Mouse (Mus musculus) embryonic facial prominence, embryonic 10.5 days (tissue): ENCODE measurements at regions not wholly inside any gene's neighbourhood (a gene's known extent, or its start where the extent isn't known, plus 50 kb on each side); places are given as distances from the start of the nearest gene placed in this dataset.
"Not testable (repeated sequence)": the region's sequence is repeated elsewhere in the genome, so short reads cannot be mapped to it uniquely, and the experiment has no call there.

ENCODE experiments used
- DNase-seq: peaks from one replicate; pipeline ENCODE4 v3.0.0-alpha.2; 2017; ENCODE audit warnings: low spot score
- H3K27ac ChIP-seq: fragments of 300-500 bp; sonication (generic); replicated peaks from 2 replicates; pipeline ENCODE4 v1.5.1; 2016; ENCODE audit warnings: mild to moderate bottlenecking
- H3K27me3 ChIP-seq: fragments of 300-500 bp; sonication (generic); replicated peaks from 2 replicates; pipeline ENCODE4 v1.6.1; 2016; ENCODE audit warnings: low read depth, mild to moderate bottlenecking; ENCODE audit not compliant: poor library complexity, severe bottlenecking
- H3K36me3 ChIP-seq: fragments of 300-500 bp; sonication (generic); replicated peaks from 2 replicates; pipeline ENCODE4 v1.6.1; 2016; ENCODE audit warnings: mild to moderate bottlenecking, moderate library complexity
- H3K4me1 ChIP-seq: fragments of 300-500 bp; sonication (generic); 2 replicates; pipeline ENCODE4 v1.6.1; 2016
- H3K4me3 ChIP-seq: fragments of 300-500 bp; sonication (generic); 2 replicates; pipeline ENCODE4 v1.5.1; 2016; ENCODE audit warnings: mild to moderate bottlenecking, moderate library complexity
- H3K9me3 ChIP-seq: fragments of 300-500 bp; sonication (generic); 2 replicates; pipeline ENCODE4 v1.6.1; 2016; ENCODE audit warnings: mild to moderate bottlenecking
- WGBS: fragments of 180-500 bp; shearing (Covaris S2); methylation state at CpG from one replicate; pipeline ENCODE4 v1.1.7; 2016; 5-methylcytosine and 5-hydroxymethylcytosine counted together

DNA sequence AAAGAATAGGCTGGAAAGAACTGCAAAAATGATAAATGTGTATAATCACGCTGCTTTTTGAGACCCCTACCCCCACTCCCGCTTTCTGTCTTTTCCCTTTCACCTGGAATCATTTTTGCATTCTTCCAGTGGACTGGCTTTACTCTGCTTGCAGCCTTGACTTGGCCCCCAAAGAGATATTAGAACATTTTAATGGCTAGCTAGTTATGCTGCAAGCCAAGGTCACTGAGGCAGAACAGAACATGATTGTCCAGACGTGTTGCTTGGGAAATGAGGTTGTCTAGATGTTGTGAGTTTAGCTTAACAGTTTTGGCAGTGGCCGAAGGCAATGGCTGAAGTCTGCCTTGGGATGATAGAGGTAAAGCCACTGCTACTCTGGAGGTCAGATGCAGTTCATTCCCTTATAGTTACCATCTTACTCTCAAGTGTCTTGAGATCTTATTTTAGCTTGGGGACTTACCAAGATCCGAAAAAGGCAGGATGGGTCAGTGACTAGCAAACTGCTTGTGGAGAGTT, 87.9 kb upstream of the Tars start:
- 82% methylated on average over 5 of the region's 5 CpGs for WGBS
- DNase-seq, result no peak
- Histone ChIP-seq H3K4me1 (no peaks in the 10 kb centered on the region; the same call in 1 of the 2 replicates), H3K9me3 (no peaks in the 10 kb centered on the region), H3K27me3 (no peaks in the 10 kb centered on the region), H3K36me3 (no peaks in the 10 kb centered on the region), H3K4me3 (no peak overlapping the region), H3K27ac (no peak overlapping the region)

DNA sequence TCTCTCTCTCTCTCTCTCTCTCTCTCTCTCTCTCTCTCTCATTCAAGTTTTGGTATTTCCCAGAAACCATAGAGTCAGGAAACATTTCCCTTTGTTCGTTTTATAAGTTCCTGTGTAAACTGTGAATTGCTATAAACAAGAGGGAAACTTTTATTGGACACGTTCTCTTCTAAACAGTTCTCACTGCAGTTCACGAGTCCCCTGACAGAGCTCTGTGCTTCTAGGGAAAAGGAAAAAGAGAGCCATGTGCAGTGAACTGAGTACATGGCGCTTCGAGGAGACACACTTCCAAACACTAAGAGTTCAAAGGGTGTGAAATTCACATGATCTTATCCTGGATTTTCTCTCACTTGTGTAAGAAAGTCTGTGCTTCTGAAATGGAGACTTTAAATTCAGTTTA, 84.5 kb upstream of the Tars start:
- no peaks in the 10 kb centered on the region for H3K27me3 ChIP-seq
- H3K4me1 ChIP-seq, result no peaks in the 10 kb centered on the region; the same call in 1 of the 2 replicates
- no peak overlapping the region for H3K27ac ChIP-seq
- H3K36me3 ChIP-seq, result no peaks in the 10 kb centered on the region
- DNase-seq, result no peak
- H3K9me3 ChIP-seq, result no peaks in the 10 kb centered on the region
- no peak overlapping the region for H3K4me3 ChIP-seq
- WGBS, result 86% methylated on average over 5 of the region's 5 CpGs

DNA sequence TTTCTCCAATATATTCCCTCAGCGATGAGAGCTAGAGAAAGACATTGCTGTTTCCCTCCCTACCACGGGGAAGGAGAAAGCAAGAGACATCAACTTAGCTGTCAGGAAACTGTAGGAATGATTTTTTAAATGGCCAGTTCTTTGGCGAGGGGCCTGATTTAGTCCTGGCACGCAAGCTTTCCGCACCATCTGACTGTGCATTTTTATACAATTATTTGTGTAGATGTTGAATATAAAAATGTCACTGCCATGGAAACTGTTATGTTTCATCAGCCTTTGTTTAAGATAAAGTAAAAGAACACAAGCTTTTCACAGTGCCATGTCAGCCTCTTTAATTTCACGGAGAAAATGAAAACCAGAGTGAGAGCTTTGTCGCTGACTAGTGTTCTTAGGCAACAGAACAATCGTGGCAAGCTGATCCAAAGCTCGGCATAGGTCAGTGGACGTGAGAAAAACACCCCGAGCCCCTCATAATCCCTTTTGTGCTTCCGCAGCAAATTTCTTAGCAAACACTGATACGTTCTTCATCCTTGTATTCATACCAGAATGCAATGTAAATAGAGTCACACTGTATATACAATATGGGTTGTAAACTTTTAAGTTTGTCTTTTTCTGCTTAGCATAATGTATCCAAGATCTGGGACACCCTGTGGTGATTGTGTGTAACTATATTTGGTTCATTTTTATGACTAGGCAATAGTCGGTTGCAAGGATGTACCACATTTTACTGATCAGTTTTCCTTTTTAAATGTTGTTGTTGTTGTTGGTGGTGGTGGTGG, 79.9 kb upstream of the Tars start:
- Histone ChIP-seq H3K36me3 (no peaks in the 10 kb centered on the region), H3K27me3 (no peaks in the 10 kb centered on the region), H3K27ac (no peak overlapping the region), H3K4me1 (no peaks in the 10 kb centered on the region), H3K4me3 (no peak overlapping the region), H3K9me3 (no peaks in the 10 kb centered on the region)
- WGBS, result 86% methylated on average over 14 of the region's 14 CpGs
- DNase-seq, result no peak

DNA sequence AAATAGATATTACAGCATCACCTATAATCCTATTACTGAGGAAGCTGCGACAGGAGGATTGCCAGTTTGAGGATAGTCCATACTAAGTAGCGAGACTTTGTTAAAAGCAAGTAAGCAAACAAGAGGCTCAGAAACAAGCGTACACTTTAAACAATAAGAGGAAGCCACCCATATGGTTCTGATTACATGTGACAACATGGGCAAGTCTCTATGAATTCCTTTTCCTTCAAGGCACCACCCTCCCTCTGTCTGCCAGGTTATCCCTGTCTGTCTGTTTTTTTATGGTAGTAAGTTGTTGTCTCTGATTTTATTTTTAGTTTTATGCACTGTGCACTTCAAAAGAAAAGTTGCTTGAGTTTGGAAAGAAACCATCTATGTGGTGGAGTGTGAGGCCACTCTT, 76.8 kb upstream of the Tars start:
- Histone ChIP-seq H3K4me3 (no peak overlapping the region), H3K36me3 (no peaks in the 10 kb centered on the region), H3K27me3 (no peaks in the 10 kb centered on the region), H3K27ac (no peak overlapping the region), H3K9me3 (no peaks in the 10 kb centered on the region), H3K4me1 (no peaks in the 10 kb centered on the region)
- no peak for DNase-seq
- 63% methylated on average over 3 of the region's 3 CpGs for WGBS

DNA sequence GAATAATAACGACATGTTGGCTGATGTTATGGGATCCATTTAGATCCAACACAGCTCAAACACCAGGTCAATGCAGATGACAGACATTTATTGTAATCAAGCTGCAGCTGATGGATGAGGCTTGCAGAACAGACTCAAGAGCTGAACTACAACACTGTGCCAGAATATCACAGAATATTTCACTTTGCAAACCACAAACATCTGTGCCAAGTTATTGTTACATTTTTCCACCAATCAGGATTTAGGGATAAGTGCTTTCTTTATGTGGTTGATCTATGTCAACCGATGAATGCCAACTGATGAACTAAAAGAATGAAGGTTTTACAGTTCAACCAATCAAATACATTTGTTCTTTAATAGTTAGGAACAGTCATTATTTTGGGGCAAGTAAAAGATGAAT, 63.9 kb upstream of the Tars start:
- WGBS, result 89% methylated on average over 2 of the region's 2 CpGs
- no peaks in the 10 kb centered on the region for H3K9me3 ChIP-seq
- no peak overlapping the region for H3K4me3 ChIP-seq
- no peaks in the 10 kb centered on the region for H3K36me3 ChIP-seq
- H3K4me1 ChIP-seq, result no peaks in the 10 kb centered on the region
- no peak overlapping the region for H3K27ac ChIP-seq
- no peaks in the 10 kb centered on the region for H3K27me3 ChIP-seq
- no peak for DNase-seq

DNA sequence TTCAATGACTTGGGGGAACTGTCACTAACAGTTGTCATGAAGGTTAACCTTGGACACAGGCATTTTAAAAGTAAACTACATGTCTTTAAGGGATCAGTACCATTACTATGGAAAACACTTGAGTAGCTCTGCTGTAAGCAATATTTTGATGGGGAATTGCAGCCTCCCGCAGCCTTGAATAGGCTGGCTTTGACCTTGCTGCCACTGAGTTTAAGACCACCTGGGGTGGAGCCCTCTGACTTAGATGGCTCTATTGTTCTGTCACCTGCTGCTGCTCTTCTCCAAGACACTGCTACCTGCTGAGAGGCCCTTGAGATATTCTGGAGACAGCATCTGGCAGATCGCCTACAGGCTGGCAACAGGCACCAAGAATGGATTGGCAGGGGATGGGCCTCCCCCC, 62.1 kb upstream of the Tars start:
- WGBS, result 46% methylated on average over 2 of the region's 2 CpGs
- H3K36me3 ChIP-seq, H3K4me1 ChIP-seq, H3K9me3 ChIP-seq, H3K27ac ChIP-seq, DNase-seq, H3K27me3 ChIP-seq, H3K4me3 ChIP-seq: not testable (repeated sequence)

DNA sequence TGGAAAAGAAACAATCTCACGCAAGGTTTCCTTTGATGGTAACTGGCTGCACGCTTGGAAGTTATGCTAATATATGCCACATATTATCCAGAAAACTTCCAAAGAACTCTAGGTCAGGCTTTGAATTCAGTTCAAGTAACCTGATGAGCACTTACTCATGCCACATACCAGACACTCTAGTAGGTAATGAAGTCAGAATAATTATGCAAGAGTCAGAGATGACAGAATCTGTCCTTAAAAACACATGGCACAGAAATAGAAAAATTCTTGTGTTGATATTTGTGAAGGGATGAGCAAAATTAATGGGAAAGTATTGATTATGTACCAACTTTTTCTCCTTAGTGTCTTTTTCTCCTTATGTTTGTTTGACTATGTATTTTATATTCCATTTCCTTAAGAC, 59.8 kb upstream of the Tars start:
- H3K4me3 ChIP-seq, result no peak overlapping the region
- DNase-seq, result no peak

DNA sequence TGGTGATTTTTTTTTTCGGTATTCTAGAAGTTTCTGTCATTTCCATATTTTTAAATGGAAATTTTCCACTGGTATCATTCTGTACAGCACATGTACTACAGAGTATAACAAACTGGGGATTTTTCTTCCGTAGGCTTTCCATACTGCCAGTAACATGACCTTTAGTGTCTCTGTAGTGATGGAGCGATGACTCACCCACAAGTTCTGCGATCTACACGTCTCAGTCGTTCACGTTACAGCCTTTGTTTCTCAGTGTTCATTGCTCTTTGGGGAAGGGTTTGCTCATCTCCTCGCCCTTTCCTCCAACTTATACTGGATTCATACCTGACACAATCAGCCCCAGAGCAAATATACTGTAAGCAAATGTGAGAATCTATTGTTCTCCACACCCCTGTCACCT, 57.8 kb upstream of the Tars start:
- Histone ChIP-seq H3K9me3 (no peaks in the 10 kb centered on the region), H3K27me3 (no peaks in the 10 kb centered on the region), H3K4me1 (no peaks in the 10 kb centered on the region), H3K27ac (no peak overlapping the region), H3K36me3 (no peaks in the 10 kb centered on the region), H3K4me3 (no peak overlapping the region)
- DNase-seq, result no peak
- WGBS, result 89% methylated on average over 8 of the region's 8 CpGs

More for the DNA sequence above, 59.8 kb upstream of the Tars start:
- H3K27me3 ChIP-seq, result no peaks in the 10 kb centered on the region
- H3K27ac ChIP-seq, result no peak overlapping the region
- H3K36me3 ChIP-seq, result no peaks in the 10 kb centered on the region
- no peaks in the 10 kb centered on the region for H3K9me3 ChIP-seq
- H3K4me1 ChIP-seq, result no peaks in the 10 kb centered on the region
- WGBS, result 94% methylated on average over 2 of the region's 2 CpGs

DNA sequence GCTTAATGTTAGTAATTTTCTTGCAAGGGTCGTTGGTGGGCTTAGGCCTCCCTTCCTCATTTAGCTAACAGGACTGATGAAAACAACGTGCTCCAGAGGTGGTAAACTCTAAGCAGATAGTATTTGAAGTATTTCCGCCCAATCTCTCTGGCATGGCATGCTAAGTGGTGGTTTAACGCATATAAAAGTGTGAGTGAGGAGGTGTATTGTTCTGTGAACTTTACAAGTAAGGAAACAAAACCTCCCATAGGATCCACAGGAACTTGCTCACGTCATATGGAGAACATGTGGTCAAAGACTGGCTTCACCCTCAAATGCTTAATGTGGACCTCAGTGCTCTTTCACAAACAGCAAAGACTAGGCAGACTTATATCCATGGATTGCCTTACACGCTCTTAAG, 56.5 kb upstream of the Tars start:
- Histone ChIP-seq H3K9me3 (no peaks in the 10 kb centered on the region), H3K4me1 (no peaks in the 10 kb centered on the region), H3K4me3 (no peak overlapping the region), H3K27me3 (no peaks in the 10 kb centered on the region), H3K36me3 (no peaks in the 10 kb centered on the region), H3K27ac (no peak overlapping the region)
- no peak for DNase-seq
- 68% methylated on average over 6 of the region's 6 CpGs for WGBS

DNA sequence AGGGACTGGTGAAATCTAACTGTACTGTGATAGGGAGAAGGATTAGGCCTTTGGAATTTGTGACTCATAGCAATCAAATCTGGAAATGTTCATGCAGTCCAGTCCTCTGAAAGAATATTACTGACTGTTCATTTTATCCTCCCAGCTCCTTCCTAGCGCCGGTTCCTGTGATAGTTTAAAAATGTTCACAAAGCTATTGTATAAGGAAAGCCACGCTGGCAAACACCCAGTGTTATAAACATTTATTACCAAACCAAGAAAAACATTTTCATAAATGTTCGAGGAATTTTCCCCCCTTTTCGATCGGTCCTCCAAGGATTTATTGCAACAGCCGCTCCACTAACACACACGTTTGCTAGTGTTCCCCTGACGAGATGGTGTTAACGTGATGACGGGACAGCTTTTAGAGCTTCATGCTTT, 55.9 kb upstream of the Tars start:
- Histone ChIP-seq H3K27me3 (no peaks in the 10 kb centered on the region), H3K4me3 (no peak overlapping the region), H3K9me3 (no peaks in the 10 kb centered on the region), H3K36me3 (no peaks in the 10 kb centered on the region), H3K4me1 (no peaks in the 10 kb centered on the region), H3K27ac (no peak overlapping the region)
- DNase-seq, result no peak
- WGBS, result 93% methylated on average over 11 of the region's 11 CpGs

DNA sequence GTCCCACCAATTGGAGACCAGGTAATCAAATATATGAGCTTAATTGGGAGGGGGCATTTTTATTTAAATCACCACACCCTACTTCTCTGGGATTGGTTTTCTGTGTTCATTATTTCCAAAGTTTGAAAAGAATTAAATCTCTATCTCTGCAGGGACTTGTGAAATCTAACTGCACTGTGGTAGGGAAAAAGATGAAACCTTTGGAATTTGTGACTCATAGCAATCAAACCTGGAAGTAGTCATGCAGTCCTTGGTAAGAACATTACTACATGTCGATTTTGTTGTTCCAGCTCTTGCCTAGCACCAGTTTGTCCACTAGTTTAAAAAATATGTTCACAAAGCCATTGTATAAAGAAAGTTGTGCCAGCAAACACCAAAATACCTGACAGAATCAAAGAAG, 54.5 kb upstream of the Tars start:
- WGBS, result 83% methylated on average over 1 of the region's 1 CpGs
- no peak overlapping the region for H3K27ac ChIP-seq

DNA sequence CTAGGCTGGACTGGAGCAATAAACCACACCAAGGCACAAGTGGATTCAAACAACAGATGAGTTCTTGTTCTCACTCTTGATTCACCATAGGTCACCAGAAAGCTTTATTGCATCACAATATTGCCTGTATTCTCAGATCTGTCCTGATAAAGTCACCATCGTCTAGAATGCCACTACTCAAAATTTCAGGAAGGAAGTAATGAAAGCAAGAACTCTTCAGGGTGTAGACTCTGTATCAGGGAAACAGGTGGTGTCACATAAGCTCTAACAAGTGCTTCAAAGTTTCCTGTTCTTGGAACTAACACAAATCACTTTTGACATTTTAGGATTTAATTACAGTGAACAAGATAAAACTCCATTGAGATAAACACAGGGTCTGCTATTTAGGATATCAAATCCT, 52.2 kb upstream of the Tars start:
- Histone ChIP-seq H3K4me3 (no peak overlapping the region), H3K27ac (no peak overlapping the region), H3K36me3 (no peaks in the 10 kb centered on the region), H3K27me3 (no peaks in the 10 kb centered on the region), H3K9me3 (no peaks in the 10 kb centered on the region), H3K4me1 (peaks cover 2% of the 10 kb centered on the region; the same call in 1 of the 2 replicates)
- 68% methylated on average over 1 of the region's 1 CpGs for WGBS
- no peak for DNase-seq

More for the DNA sequence above, 54.5 kb upstream of the Tars start:
- no peaks in the 10 kb centered on the region for H3K9me3 ChIP-seq
- no peaks in the 10 kb centered on the region for H3K27me3 ChIP-seq
- no peak overlapping the region for H3K4me3 ChIP-seq
- H3K36me3 ChIP-seq, result no peaks in the 10 kb centered on the region
- no peaks in the 10 kb centered on the region for H3K4me1 ChIP-seq
- DNase-seq, result no peak
